Mouse (Mus musculus) left cerebral cortex, adult 2 months (tissue): ENCODE results near the gene Trmt112. TPM values are rescaled to one million over a fixed set of nuclear protein-coding genes. Genes with fewer than 3 reads are reported as not detected.

Experiments
- DNase-seq, 2 experiments: peaks; one replicate each; pipeline ENCODE4 v3.0.0; 2021 to 2022; ENCODE audit warnings: low spot score in 2 of 2, mixed read lengths in 1 of 2; ENCODE audit errors: extremely low spot score in 1 of 2
- H3K27ac ChIP-seq: fragments of 200-600 bp; 2 replicates; pipeline ENCODE4 v1.8.1; 2022
- H3K4me3 ChIP-seq: fragments of 200-600 bp; 2 replicates; pipeline ENCODE4 v1.8.1; 2022
- CTCF ChIP-seq: fragments of 200-600 bp; IDR thresholded peaks from 2 replicates; pipeline ENCODE4 v1.8.1; 2022; ENCODE audit warnings: antibody characterized with exemption, mild to moderate bottlenecking, moderate library complexity
- intact Hi-C: fragments of 180-260 bp; cut with DNase I; formaldehyde crosslinking; loops from one replicate; pipeline ENCODE4 v1.15.1; 2025
- total RNA-seq, 2 experiments: library from RNA; stranded (reverse); gene quantifications; 2 replicates each; pipeline ENCODE4 v1.2.3; 2021

The Trmt112 gene
- total RNA-seq, 2 experiments from 2014 or later, result 40.0 to 43.4 TPM

DNA sequence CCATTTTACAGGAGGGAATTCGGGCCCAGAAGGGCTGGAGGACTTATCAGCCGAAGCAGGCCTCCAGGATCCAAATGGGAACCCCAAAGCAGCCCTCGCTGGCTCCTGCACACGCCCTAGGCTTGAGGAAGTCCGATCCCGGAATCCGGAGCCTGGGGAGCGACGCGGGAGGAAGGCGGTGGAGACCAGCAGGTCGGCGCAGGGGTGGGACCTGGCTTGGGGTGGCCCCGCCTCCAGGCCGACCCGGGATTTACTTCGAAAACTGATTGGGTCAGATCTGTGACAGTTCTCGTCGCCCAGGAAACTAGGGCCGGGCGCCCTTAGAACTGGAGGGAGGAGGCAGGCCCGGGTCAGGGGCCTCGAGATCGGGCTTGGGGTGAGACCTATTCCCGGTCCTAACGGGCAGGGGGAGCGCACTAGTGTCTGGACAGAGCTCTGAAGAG lies 32.8 kb downstream of the Trmt112 start, which contains the start of gene Gpr137:
Gene Gpr137, minus strand, starts transcription at position 232 of the 443 bp plus-strand sequence.
- TF ChIP-seq CTCF, result no peak
- Histone ChIP-seq H3K4me3 (peak within 1 kb of the TSS; percentile 92), H3K27ac (peak within 1 kb of the TSS; percentile 97)
- intact Hi-C loops, result loop anchor here (1.0 to 5.0 kb wide), 2 partner anchors 8 to 35 kb away; partner anchors contain the start of gene Plcb3
- DNase-seq, result peak; percentile 92

DNA sequence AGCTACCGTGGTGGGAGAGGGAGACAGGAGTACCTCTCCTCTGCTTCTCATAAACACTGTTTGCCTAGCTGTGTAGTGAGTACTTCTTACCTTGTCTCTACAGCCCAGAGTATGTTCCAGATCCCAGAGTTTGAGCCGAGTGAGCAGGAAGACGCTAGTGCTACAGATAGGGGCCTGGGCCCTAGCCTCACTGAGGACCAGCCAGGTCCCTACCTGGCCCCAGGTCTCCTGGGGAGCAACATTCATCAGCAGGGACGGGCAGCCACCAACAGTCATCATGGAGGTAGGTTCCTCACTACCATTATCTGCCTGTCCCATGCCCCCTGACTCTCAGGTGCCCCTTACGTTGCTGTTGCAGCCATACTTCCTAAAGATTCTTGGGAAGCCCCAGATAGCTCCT lies 33.3 kb downstream of the Trmt112 start:
- peak overlapping the region; percentile 97 for H3K27ac ChIP-seq
- no peak for TF ChIP-seq CTCF
- intact Hi-C loops, result loop anchor here (1.0 to 5.0 kb wide), 2 partner anchors 8 to 35 kb away; partner anchors contain the start of gene Plcb3
- H3K4me3 ChIP-seq, result peak overlapping the region; percentile 92
- DNase-seq, result no peak

DNA sequence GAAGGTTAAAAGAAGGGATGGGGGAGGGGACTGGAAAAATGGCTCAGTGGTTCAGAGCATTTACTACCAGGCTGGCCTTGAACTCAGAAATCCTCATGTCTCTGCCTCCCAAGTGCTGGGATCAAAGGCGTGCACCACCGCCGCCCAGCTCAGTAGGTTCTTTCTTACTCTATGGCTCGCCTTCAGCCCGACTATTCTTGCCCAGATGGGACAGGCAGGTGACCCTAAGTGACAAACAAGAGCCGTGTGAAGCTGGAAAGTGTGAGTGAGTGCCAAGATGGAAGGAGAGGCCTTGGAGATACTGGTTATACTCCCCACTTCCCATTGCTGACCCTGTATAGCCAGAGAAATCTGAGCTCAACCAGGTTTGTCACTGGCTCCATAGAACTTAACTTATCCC lies 34.2 kb downstream of the Trmt112 start:
- DNase-seq, result no peak
- intact Hi-C loops, result loop anchor here (5.0 kb wide), 1 partner anchor 34 kb away; the partner anchor contains the start of gene Plcb3
- Histone ChIP-seq H3K27ac (no peak overlapping the region), H3K4me3 (no peak overlapping the region)
- no peak for TF ChIP-seq CTCF

DNA sequence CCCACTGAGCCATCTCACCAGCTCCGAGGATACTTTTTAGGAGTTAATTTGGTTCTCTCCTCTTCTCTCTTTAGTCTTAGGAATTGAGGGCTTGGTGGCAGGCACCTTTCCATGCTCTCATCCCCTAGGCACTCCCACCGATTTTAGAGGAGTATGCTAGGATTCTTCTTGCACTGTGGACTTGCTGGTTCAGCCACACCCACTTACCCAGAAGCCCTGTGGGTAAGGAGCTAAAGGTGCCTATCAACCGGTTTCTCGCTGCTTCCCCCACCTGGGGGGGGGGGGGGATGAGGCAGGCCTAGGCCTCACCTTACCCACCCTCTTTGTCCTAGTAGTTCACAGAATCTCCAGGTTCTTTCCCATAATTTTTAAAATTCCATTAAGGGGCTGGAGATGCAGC lies 38.2 kb downstream of the Trmt112 start:
- H3K4me3 ChIP-seq, result no peak overlapping the region
- TF ChIP-seq CTCF, result no peak

DNA sequence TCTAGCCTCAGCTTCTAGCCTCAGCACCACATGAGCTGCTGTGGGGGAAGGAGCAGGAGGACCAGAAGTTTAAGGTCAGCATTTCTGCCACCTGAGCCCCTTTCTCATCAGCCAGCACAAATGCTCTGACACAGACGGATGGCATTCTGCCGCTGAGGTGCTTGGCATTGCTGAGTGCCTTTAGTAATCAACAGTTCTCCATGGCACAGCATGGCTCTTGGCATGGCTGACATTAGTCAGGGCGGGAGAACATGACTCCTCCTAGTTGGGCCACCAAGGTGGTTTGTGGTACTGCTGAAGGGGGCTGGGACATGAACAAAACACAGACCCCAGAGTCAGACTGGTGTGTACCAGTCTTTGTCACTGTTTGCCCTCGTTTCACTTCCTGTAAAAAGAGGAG lies 38.7 kb downstream of the Trmt112 start:
- DNase-seq, result no peak
- intact Hi-C loops, result loop anchor here (5.0 kb wide), 1 partner anchor 701 kb away; no protein-coding TSS in a partner anchor
- H3K27ac ChIP-seq, result no peak overlapping the region
- no peak overlapping the region for H3K4me3 ChIP-seq
- no peak for TF ChIP-seq CTCF

More for the DNA sequence above, 38.2 kb downstream of the Trmt112 start:
- intact Hi-C loops, result loop anchor here (5.0 kb wide), 1 partner anchor 700 kb away; no protein-coding TSS in a partner anchor
- no peak for DNase-seq
- H3K27ac ChIP-seq, result no peak overlapping the region

DNA sequence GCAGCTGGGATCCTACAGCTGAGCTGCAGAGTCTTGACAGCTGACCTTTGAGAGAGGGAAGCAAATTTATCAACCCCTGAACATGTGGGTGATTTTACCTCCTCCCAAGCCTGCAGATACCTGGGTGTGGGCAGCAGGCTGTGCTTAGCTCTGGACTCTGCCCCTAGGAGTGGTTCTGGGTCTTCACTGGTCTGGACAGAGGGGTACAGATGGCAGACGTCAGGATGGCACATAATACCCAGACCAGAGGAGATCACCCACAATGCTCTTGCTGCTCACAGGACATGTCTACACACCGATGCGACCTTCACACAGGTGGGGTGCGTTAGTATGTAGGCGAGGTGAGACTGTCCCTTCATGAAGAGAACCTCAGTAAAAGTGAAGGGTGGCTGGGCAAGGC lies 40.0 kb downstream of the Trmt112 start:
- no peak for DNase-seq
- TF ChIP-seq CTCF, result no peak
- H3K27ac ChIP-seq, result no peak overlapping the region
- intact Hi-C loops, result loop anchor here (5.0 kb wide), 1 partner anchor 702 kb away; no protein-coding TSS in a partner anchor
- no peak overlapping the region for H3K4me3 ChIP-seq

DNA sequence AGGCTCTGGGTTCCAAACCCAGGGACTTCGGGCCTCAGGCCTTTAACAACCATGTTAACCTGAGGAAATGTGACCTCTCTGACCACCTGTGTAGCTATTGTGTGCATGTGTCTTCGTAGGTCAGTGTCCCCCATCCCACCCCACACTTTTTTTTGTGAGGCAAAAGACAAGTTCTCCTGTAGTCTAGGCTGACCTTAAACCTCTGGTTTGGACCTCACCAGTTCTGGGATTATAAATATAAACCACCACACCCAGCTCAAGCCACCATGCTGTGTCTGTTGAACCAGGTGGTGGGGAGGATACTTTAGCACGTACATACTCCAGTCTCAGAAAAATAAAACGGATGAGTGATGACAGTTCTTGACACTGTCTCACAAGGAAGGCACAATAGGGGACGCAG lies 40.5 kb downstream of the Trmt112 start:
- DNase-seq, result no peak
- Histone ChIP-seq H3K4me3 (peak overlapping the region; percentile 62), H3K27ac (no peak overlapping the region; the same call in 1 of the 2 replicates)
- TF ChIP-seq CTCF, result no peak
- intact Hi-C loops, result loop anchor here (1.0 to 5.0 kb wide), 2 partner anchors 8 to 703 kb away; partner anchors contain the start of gene Gpr137

DNA sequence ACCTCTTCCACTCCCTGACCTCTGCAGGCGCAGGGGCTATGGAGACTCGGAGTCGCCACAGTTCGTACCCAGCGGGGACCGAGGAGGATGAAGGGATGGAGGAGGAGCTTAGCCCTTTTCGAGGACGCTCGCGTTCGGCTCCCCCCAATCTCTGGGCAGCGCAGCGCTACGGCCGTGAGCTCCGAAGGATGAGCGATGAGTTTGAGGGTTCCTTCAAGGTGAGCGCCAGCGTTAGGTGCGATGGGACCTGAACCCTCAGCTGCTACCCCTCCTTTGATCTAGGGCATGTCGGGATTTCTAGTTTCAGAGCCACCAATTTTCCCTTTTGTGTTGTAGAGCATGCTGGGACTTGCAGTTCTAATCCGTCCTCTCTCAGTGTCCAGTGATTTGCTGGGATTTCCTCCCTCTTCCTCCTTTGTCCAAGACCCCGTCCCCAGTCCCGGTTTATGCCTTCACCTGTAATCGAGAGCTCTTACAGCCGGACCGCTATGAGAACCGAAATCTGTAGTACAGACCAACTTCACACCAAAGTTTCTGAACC lies 41.2 kb downstream of the Trmt112 start:
- peak overlapping the region; percentile 96 for H3K27ac ChIP-seq
- peak overlapping the region; percentile 62 for H3K4me3 ChIP-seq
- DNase-seq, result peak in 1 of 2 experiments; percentile 56
- TF ChIP-seq CTCF, result no peak
- intact Hi-C loops, result loop anchor here (1.0 kb wide), 1 partner anchor 8 kb away; the partner anchor contains the start of gene Gpr137

DNA sequence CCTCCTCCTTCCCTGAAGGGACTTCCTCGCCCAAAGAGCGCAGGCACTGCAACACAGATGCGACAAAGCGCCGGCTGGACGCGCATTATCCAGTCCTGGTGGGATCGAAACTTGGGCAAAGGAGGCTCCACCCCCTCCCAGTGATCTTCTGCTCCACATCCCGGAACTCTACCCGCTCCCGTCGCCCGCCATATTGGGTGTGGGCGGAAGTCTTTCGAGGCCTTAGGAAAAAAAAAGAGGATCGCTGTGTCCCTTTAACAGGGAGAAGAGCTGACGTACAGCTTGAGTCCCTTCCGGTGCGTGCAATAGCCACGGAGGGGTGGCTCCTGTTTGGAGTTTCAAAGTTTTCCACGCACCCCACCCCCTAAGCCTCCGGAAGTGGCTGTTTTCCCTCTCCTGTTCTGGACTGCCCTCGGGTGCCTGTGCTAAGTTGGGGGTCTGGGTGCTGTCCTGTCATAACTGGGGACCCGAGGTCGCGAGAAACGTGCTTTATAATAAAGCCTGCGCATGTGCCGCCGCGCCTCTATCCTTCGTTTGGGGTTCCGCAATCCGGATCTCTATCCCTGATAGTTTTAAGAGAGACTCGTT lies 42.0 kb downstream of the Trmt112 start:
- DNase-seq, result peak; percentile 90 to 92
- no peak for TF ChIP-seq CTCF
- peak overlapping the region; percentile 96 for H3K27ac ChIP-seq
- intact Hi-C loops, result no loop called here
- H3K4me3 ChIP-seq, result peak overlapping the region; percentile 62

DNA sequence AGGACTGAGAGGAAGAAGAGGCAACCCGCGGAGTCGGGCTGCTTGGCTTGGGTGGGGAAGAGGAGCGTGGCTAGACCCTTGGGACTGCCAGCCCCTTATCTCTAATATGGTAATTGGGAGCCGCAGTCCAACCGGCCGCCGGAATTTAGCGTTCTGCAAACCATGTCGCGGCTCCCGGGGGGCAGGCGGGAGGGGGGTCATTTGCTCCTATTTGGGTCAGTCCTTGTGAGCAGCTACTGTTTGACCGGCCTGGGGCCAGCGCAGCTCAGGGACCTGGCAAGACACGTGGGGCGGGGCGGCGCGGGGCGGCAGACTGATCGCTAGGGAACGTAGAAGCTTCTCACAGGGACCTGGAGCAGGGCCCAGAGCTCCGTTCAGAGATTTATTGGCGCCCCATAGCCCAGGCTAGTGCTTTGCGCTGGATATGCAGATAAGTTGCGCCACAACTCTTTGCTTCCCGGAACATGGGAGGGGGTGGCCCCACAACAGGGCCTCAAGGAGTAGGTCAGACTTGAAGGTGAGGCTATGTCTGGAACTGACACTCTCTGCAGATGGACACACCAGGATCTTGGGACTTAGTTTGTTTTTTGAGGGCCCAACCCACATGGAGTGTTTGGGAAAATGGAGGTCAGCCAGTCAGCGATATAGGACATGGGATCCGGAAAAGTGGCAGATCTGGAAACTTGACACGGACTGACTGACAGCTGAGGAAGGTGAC lies 42.7 kb downstream of the Trmt112 start:
- peak overlapping the region; percentile 62 for H3K4me3 ChIP-seq
- intact Hi-C loops, result loop anchor here (2.0 kb wide), 1 partner anchor 17 kb away; no protein-coding TSS in a partner anchor
- TF ChIP-seq CTCF, result no peak
- peak; percentile 60 to 75 for DNase-seq
- peak overlapping the region; percentile 96 for H3K27ac ChIP-seq

DNA sequence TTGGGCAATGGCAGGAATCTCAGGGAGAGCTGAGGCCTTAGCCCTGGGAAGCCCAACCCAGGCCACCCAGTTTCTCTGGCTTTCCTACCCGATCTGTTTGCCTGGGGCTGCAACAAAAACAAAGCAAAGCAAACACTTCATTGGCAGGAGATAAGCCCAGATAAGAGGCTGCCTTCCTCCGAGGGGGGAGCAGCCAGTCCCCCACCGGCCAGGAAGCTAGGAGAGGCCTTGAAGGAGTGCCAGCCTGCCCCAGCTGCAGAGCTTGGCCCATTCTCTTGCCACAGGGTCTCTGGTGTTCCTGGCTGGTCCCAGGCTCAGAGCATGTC lies 43.2 kb downstream of the Trmt112 start:
- DNase-seq, result no peak
- TF ChIP-seq CTCF, result no peak
- H3K4me3 ChIP-seq, result peak overlapping the region; percentile 62
- H3K27ac ChIP-seq, result peak overlapping the region; percentile 96
- intact Hi-C loops, result loop anchor here (2.0 kb wide), 1 partner anchor 16 kb away; no protein-coding TSS in a partner anchor

DNA sequence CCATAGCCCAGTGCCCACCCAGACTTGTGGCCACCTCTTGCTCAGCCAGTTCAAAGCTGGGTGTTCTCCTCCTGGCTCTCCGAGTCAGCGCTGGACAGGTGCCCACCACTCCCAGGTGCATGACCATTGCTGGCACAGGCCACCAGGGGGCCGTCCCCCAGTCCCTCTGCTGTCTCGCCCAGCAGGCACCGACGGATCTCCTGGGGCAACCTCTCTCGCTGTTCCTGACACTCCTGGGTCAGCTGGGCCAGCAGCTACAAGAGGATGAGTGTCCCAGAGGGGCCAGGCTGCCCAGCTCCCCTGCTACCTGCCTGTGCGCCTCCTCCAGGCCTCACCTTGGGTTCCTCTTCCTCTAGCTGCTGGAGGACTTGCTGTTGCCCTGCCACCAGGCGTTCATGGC lies 44.5 kb downstream of the Trmt112 start:
- intact Hi-C loops, result no loop called here
- no peak for DNase-seq
- H3K27ac ChIP-seq, result no peak overlapping the region
- peak; percentile 31 for TF ChIP-seq CTCF
- no peak overlapping the region for H3K4me3 ChIP-seq
